Mouse (Mus musculus) gonadal fat pad, adult 2 months (tissue): Measurements from ENCODE around the gene Bhlha15. TPM values are rescaled to one million over a fixed set of nuclear protein-coding genes. Genes with fewer than 3 reads are reported as not detected.

Experiments used
- DNase-seq: peaks from one replicate; pipeline ENCODE4 v3.0.0-alpha.2; 2012; ENCODE audit warnings: low read depth
- polyA plus RNA-seq: library from polyadenylated mRNA; depleted of rRNA; stranded (reverse); fragments of >200 nt; gene quantifications from 2 replicates; pipeline ENCODE4 v1.2.3, GENCODE M21; 2012; rRNA removed

Bhlha15 gene
- polyA plus RNA-seq, 1 experiment = 0.30 TPM

DNA sequence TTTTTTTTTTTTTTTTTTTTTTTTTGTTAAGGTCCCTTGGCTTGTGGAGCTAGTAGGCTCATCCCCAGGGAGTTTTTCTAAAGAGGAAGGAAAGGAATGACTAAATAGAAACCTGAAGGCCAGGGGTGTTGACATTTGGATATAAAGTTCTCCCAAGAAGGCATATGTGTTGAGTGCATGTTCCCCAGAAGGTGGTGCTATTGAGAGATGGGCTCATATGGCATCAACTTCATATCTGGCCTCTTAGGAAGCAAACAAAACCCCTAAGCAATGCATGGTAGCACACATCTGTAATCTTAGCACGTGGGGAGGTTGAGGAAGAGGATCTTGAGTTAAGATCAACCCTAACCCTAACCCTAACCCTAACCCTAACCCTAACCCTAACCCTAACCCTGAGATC lies 41.3 kb downstream of the Bhlha15 start:
- no peak for DNase-seq

DNA sequence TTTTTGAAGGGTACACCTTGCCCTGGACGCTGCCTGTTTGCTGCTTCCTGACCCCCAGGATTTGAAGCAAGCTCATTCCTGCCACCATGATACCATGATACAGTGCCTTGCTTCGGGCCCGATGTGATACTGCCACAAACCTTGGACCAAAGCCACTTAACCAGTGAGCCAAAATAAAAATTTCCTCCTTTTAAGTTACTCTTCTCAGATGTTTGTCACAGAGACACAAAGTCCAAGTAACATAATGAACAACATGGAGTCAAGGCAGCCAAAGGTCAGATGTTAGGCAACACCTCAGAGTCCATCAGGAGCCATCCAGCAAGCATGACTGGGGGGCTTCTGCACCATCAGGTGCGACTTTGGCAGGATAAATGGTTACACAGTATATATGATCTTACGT lies 42.4 kb downstream of the Bhlha15 start:
- DNase-seq = no peak

DNA sequence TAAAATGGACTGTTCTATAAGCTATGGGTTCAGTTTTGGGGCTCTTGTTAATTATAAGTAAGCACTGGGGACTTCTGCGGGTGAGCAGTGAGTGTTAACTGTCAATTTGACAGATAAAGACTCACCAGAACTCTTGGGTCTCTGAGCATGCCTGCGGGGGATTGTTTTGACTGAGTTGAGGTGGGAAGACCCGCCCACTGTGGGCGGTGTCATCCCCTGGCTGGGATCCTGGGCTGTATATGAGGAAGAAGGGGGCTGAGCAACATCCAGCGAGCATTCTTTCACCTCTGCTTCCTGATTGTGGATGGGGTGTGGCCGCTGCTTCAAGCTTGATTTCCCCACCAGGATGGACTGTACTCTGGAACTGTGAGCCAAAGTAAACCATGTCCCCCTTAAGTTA lies 44.1 kb downstream of the Bhlha15 start:
- DNase-seq = no peak

DNA sequence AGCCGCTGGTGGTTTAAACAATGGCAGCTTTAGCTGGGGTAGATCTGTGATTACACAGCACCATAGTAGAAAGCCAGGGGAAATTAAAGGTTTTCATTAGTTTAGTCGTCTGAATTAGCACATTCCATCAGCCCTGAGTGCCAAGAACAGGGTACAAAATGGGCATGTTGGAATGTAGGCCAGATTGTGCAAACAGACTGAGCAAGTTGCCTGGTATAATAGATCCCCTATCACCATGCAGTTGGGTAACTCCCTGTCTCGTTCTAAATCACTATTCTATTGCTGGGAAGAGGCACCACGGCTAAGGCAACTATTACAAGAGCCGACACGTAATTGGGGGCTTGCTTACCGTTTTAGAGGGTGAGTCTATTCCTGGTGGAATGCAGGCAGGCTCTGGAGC lies 44.6 kb downstream of the Bhlha15 start:
- no peak for DNase-seq

DNA sequence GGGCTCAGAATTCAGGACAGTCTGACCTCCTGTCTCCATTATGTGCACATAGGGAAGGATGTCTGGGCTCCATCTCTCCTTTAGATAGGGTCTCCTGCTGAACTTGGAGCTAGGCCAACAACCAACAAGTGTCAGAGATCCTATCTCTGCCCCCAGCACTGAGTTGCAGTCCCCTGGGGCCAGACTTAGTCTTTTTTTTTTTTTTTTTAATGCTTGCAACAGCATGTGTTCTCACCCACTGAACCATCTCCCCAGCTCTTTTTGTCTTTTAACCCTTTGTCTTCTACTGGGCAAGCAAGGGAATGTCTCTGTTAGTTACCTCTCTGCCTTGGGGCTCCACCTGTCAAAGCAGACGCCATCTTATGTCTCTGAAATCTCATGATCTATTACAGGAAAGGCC lies 48.9 kb downstream of the Bhlha15 start:
- no peak for DNase-seq

Other genes starting within 250 kb of the Bhlha15 start
- 18.0 and 18.2 TPM in 2 replicates for gene Ccz1, start 175.4 kb upstream of the Bhlha15 start, polyA plus RNA-seq
- not detected in 2 replicates for gene Ocm, start 163.6 kb upstream of the Bhlha15 start, polyA plus RNA-seq
- gene Lmtk2, start 89.8 kb upstream of the Bhlha15 start, polyA plus RNA-seq = 11.7 and 13.1 TPM in 2 replicates
- gene Tecpr1, start 33.3 kb downstream of the Bhlha15 start, polyA plus RNA-seq = 39.4 and 43.7 TPM in 2 replicates
- 108 and 118 TPM in 2 replicates for gene Bri3, start 54.2 kb downstream of the Bhlha15 start, polyA plus RNA-seq
- 7.0 and 11.0 TPM in 2 replicates for gene Baiap2l1, start 167.8 kb downstream of the Bhlha15 start, polyA plus RNA-seq